Mouse (Mus musculus) regulatory T cell (primary cell): ENCODE results near the gene Bcl2l2.

Experiments used
- in situ Hi-C: fragments of 300-600 bp; cut with MboI, MseI; formaldehyde crosslinking; loops from one replicate; pipeline ENCODE4 v1.15.1; 2025; ENCODE audit warnings: high pct_unique_total_duplicates

Gene Bcl2l2

DNA sequence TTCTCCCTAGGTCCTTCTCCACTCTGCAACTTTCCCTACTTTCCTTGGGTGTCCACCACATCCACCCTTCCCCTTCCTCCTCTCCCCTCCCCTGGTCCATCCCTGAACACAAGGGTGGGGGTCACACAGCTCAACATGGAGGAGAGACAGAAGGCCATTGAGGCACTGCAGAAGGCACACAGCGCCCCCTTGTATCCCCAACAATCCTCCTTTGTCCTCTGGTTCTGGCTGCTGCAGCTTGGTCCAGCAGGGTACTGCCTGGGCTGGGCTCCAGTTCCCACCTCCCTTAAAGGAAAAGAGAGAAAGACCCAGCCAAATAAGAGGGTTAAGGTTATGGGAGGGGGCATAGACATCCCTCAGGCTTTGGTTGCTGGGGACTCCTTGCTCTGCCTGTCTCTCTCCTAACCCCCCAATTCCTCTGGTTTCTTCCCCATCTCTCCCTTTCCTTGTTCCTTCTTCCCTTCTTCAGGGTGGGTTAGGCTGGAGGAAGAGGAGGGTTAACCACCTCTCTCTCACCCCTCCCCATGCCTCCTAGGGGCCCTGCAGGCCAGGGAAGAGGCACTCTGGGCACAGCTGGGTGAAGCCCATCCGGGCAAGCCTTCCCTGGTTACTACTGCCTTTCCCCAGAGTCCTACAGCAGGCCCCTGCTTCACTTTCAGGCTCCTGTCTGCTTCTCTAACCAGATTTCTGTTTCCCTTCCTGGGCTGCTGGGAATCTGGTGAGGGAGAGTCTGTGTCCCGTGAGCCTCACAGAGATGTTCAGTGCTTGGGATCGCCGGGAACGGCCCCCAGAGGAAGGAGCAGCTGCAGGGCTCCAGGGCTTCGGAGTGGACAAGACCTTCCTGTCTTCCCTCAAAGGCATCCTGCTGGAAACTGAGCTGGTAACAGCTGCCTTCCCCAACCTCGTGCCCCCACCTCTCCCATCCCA, 53.0 kb downstream of the Bcl2l2 start, which contains the start of gene Cmtm5:
TSS of gene Cmtm5 (plus strand) at position 358 of the 927 bp plus-strand sequence.
- in situ Hi-C loops, result loop anchor here (5.0 kb wide), 1 partner anchor 89 kb away; no protein-coding TSS in a partner anchor

DNA sequence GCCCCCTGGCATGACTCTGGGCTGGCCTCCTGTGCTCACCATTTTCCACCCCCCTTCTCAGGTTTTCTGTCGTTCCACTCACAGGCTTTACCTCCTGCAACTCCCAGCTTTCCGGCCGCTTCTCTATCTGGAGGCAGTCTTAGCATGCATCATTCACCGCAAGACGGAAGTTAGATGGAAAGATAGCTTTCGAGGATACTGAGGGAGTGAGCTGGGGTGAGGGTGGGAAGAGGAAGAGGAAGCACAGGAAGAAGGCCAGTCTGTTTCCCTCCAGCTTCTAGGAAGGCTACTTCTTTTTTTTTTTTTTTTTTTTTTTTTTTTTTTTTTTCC, 53.6 kb downstream of the Bcl2l2 start:
- in situ Hi-C loops, result loop anchor here (5.0 kb wide), 1 partner anchor 89 kb away; no protein-coding TSS in a partner anchor

GRCm38 (mm10) chr14:54937361-54938182, 54.4 kb downstream of the Bcl2l2 start:
- in situ Hi-C loops, result loop anchor here (5.0 kb wide), 1 partner anchor 90 kb away; no protein-coding TSS in a partner anchor
